Mouse (Mus musculus): ENCODE results near the gene Mgmt. TPM values are rescaled to one million over a fixed set of nuclear protein-coding genes. Genes with fewer than 3 reads are reported as not detected.
A peak's percentile ranks its signal among the peaks of the same experiment; 100 is the strongest.

The Mgmt gene
- polyA plus RNA-seq, 1 experiment from 2014 or later = 1.3 TPM

GRCm38 (mm10) chr7:136912901-136913300, 18.5 kb downstream of the Mgmt start:
- H3K4me3 ChIP-seq (replicated peaks) = no peak overlapping the region
- H3K9me3 ChIP-seq (replicated peaks) = no peaks in the 10 kb centered on the region
- H3K4me1 ChIP-seq = peaks cover 10% of the 10 kb centered on the region
- ATAC-seq (ENCODE audit: low FRiP score) = no peak
- H3K36me3 ChIP-seq = no peaks in the 10 kb centered on the region
- H3K27me3 ChIP-seq (replicated peaks) = no peaks in the 10 kb centered on the region
- H3K4me2 ChIP-seq = no peak overlapping the region
- H3K27ac ChIP-seq (replicated peaks) = no peak overlapping the region
- WGBS = 95% methylated on average over 4 of the region's 4 CpGs
- no peak overlapping the region for H3K9ac ChIP-seq (replicated peaks)

- WGBS = 90% methylated on average over 3 of the region's 3 CpGs
- no peak overlapping the region for H3K9ac ChIP-seq (replicated peaks)
- peaks cover 10% of the 10 kb centered on the region for H3K4me1 ChIP-seq
- H3K4me3 ChIP-seq (replicated peaks) = no peak overlapping the region
- H3K4me2 ChIP-seq = no peak overlapping the region
- H3K9me3 ChIP-seq (replicated peaks) = no peaks in the 10 kb centered on the region
- ATAC-seq (ENCODE audit: low FRiP score) = no peak
- no peaks in the 10 kb centered on the region for H3K36me3 ChIP-seq
- H3K27ac ChIP-seq (replicated peaks) = peak overlapping the region; percentile 41; the same call in 1 of the 2 replicates
- no peaks in the 10 kb centered on the region for H3K27me3 ChIP-seq (replicated peaks)
Measured at GRCm38 (mm10) chr7:136916021-136916420, 21.6 kb downstream of the Mgmt start.

GRCm38 (mm10) chr7:136920976-136921755, 26.8 kb downstream of the Mgmt start:
- ATAC-seq (ENCODE audit: low FRiP score) = no peak

GRCm38 (mm10) chr7:136922230-136922629, 27.8 kb downstream of the Mgmt start:
- WGBS = 86% methylated on average over 6 of the region's 6 CpGs
- Histone ChIP-seq H3K27ac (replicated peaks) (no peak overlapping the region), H3K9me3 (replicated peaks) (no peaks in the 10 kb centered on the region), H3K4me2 (no peak overlapping the region), H3K4me1 (peaks cover 8% of the 10 kb centered on the region), H3K4me3 (replicated peaks) (no peak overlapping the region), H3K36me3 (no peaks in the 10 kb centered on the region), H3K9ac (replicated peaks) (no peak overlapping the region), H3K27me3 (replicated peaks) (no peaks in the 10 kb centered on the region)
- no peak for ATAC-seq (ENCODE audit: low FRiP score)

More at GRCm38 (mm10) chr7:136920976-136921755, 26.8 kb downstream of the Mgmt start:
- Histone ChIP-seq H3K9me3 (replicated peaks) (no peaks in the 10 kb centered on the region), H3K27me3 (replicated peaks) (no peaks in the 10 kb centered on the region), H3K27ac (replicated peaks) (no peak overlapping the region), H3K36me3 (no peaks in the 10 kb centered on the region), H3K4me3 (replicated peaks) (no peak overlapping the region), H3K4me1 (peaks cover 8% of the 10 kb centered on the region), H3K9ac (replicated peaks) (no peak overlapping the region), H3K4me2 (no peak overlapping the region)
- WGBS = 90% methylated on average over 12 of the region's 12 CpGs

GRCm38 (mm10) chr7:136924610-136925260, 30.3 kb downstream of the Mgmt start:
- no peaks in the 10 kb centered on the region for H3K27me3 ChIP-seq (replicated peaks)
- no peak overlapping the region for H3K27ac ChIP-seq (replicated peaks)
- ATAC-seq (ENCODE audit: low FRiP score) = no peak
- no peak overlapping the region for H3K4me2 ChIP-seq
- WGBS = 67% methylated on average over 18 of the region's 18 CpGs
- no peaks in the 10 kb centered on the region for H3K36me3 ChIP-seq
- no peak overlapping the region for H3K4me3 ChIP-seq (replicated peaks)
- H3K9me3 ChIP-seq (replicated peaks) = no peaks in the 10 kb centered on the region
- peaks cover 8% of the 10 kb centered on the region for H3K4me1 ChIP-seq
- H3K9ac ChIP-seq (replicated peaks) = no peak overlapping the region

- no peaks in the 10 kb centered on the region for H3K36me3 ChIP-seq
- peaks cover 8% of the 10 kb centered on the region for H3K4me1 ChIP-seq
- H3K4me2 ChIP-seq = no peak overlapping the region
- no peaks in the 10 kb centered on the region for H3K9me3 ChIP-seq (replicated peaks)
- no peak overlapping the region for H3K4me3 ChIP-seq (replicated peaks)
- ATAC-seq (ENCODE audit: low FRiP score) = no peak
- H3K9ac ChIP-seq (replicated peaks) = no peak overlapping the region
- H3K27me3 ChIP-seq (replicated peaks) = no peaks in the 10 kb centered on the region
- WGBS = 37% methylated on average over 9 of the region's 9 CpGs
- H3K27ac ChIP-seq (replicated peaks) = no peak overlapping the region
Measured at GRCm38 (mm10) chr7:136926178-136926577, 31.8 kb downstream of the Mgmt start.

- Histone ChIP-seq H3K27ac (replicated peaks) (no peak overlapping the region), H3K4me3 (replicated peaks) (no peak overlapping the region), H3K27me3 (replicated peaks) (no peaks in the 10 kb centered on the region), H3K36me3 (no peaks in the 10 kb centered on the region), H3K9ac (replicated peaks) (no peak overlapping the region), H3K9me3 (replicated peaks) (no peaks in the 10 kb centered on the region), H3K4me2 (no peak overlapping the region), H3K4me1 (no peaks in the 10 kb centered on the region)
- no peak for ATAC-seq (ENCODE audit: low FRiP score)
- WGBS = 85% methylated on average over 3 of the region's 3 CpGs
Measured at GRCm38 (mm10) chr7:136930451-136930850, 36.0 kb downstream of the Mgmt start.

GRCm38 (mm10) chr7:136933367-136933766, 39.0 kb downstream of the Mgmt start:
- no peak overlapping the region for H3K9ac ChIP-seq (replicated peaks)
- ATAC-seq (ENCODE audit: low FRiP score) = no peak
- no peaks in the 10 kb centered on the region for H3K27me3 ChIP-seq (replicated peaks)
- no peak overlapping the region for H3K4me2 ChIP-seq
- no peak overlapping the region for H3K4me3 ChIP-seq (replicated peaks)
- H3K9me3 ChIP-seq (replicated peaks) = no peaks in the 10 kb centered on the region
- H3K27ac ChIP-seq (replicated peaks) = no peak overlapping the region
- H3K4me1 ChIP-seq = 0 out of 2 replicates have a peak, but pooled peaks cover 2% of the 10 kb centered on the region
- 90% methylated on average over 3 of the region's 3 CpGs for WGBS
- H3K36me3 ChIP-seq = no peaks in the 10 kb centered on the region

GRCm38 (mm10) chr7:136934336-136934735, 39.9 kb downstream of the Mgmt start:
- 87% methylated on average over 5 of the region's 5 CpGs for WGBS
- no peak for ATAC-seq (ENCODE audit: low FRiP score)
- Histone ChIP-seq H3K4me1 (0 out of 2 replicates have a peak, but pooled peaks cover 2% of the 10 kb centered on the region), H3K4me2 (no peak overlapping the region), H3K4me3 (replicated peaks) (no peak overlapping the region), H3K9me3 (replicated peaks) (no peaks in the 10 kb centered on the region), H3K27ac (replicated peaks) (no peak overlapping the region), H3K27me3 (replicated peaks) (no peaks in the 10 kb centered on the region), H3K9ac (replicated peaks) (no peak overlapping the region), H3K36me3 (no peaks in the 10 kb centered on the region)

- no peak overlapping the region for H3K4me3 ChIP-seq (replicated peaks)
- H3K9me3 ChIP-seq (replicated peaks) = no peaks in the 10 kb centered on the region
- no peak overlapping the region for H3K9ac ChIP-seq (replicated peaks)
- WGBS = 86% methylated on average over 7 of the region's 7 CpGs
- no peaks in the 10 kb centered on the region for H3K27me3 ChIP-seq (replicated peaks)
- no peaks in the 10 kb centered on the region for H3K36me3 ChIP-seq
- H3K4me1 ChIP-seq = 0 out of 2 replicates have a peak, but pooled peaks cover 2% of the 10 kb centered on the region
- H3K27ac ChIP-seq (replicated peaks) = no peak overlapping the region
- no peak overlapping the region for H3K4me2 ChIP-seq
- no peak for ATAC-seq (ENCODE audit: low FRiP score)
Measured at GRCm38 (mm10) chr7:136934784-136935183, 40.4 kb downstream of the Mgmt start.

- no peak for ATAC-seq (ENCODE audit: low FRiP score)
- no peaks in the 10 kb centered on the region for H3K27me3 ChIP-seq (replicated peaks)
- no peaks in the 10 kb centered on the region for H3K36me3 ChIP-seq
- H3K4me1 ChIP-seq = 0 out of 2 replicates have a peak, but pooled peaks cover 2% of the 10 kb centered on the region
- H3K9ac ChIP-seq (replicated peaks) = no peak overlapping the region
- no peak overlapping the region for H3K4me2 ChIP-seq
- no peak overlapping the region for H3K27ac ChIP-seq (replicated peaks)
- no peak overlapping the region for H3K4me3 ChIP-seq (replicated peaks)
- WGBS = 93% methylated on average over 4 of the region's 4 CpGs
- H3K9me3 ChIP-seq (replicated peaks) = no peaks in the 10 kb centered on the region
Measured at GRCm38 (mm10) chr7:136938371-136938770, 44.0 kb downstream of the Mgmt start.

GRCm38 (mm10) chr7:136942414-136942813, 48.0 kb downstream of the Mgmt start:
- Histone ChIP-seq H3K4me3 (replicated peaks) (no peak overlapping the region), H3K36me3 (no peaks in the 10 kb centered on the region), H3K27me3 (replicated peaks) (no peaks in the 10 kb centered on the region), H3K9me3 (replicated peaks) (no peaks in the 10 kb centered on the region), H3K27ac (replicated peaks) (no peak overlapping the region), H3K4me2 (no peak overlapping the region), H3K4me1 (0 out of 2 replicates have a peak, but pooled peaks cover 2% of the 10 kb centered on the region), H3K9ac (replicated peaks) (no peak overlapping the region)
- no peak for ATAC-seq (ENCODE audit: low FRiP score)
- 94% methylated on average over 2 of the region's 2 CpGs for whole genome bisulfite sequencing

Data from neural tube, embryonic 15.5 days (tissue).